Mouse (Mus musculus) frontal cortex, postnatal 36 days (tissue): ENCODE measurements around the gene Maml3.
A peak's percentile ranks its signal among the peaks of the same experiment; 100 is the strongest.

Experiments
- DNase-seq, 2 experiments: peaks; one replicate each; pipeline ENCODE4 v3.0.0; 2022; ENCODE audit warnings: low spot score in 2 of 2

Gene Maml3

GRCm38 (mm10) chr3:51670414-51671070 is 434.3 kb downstream of the Maml3 start:
- DNase-seq, result no peak

DNA sequence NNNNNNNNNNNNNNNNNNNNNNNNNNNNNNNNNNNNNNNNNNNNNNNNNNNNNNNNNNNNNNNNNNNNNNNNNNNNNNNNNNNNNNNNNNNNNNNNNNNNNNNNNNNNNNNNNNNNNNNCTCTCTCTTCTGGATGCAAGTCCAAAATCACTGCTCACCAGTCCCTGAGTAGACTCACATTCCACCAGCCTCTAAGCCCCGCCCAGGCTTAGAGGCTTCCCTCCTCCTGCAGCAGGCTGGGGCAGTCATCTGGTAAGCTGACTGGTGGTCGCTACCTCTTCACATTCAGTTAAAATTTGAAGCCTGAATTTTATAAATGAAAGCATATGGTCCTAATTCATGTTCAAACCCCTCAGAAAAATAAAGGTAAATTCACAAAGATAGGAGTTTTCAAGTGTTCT is 436.3 kb downstream of the Maml3 start:
- no peak for DNase-seq

DNA sequence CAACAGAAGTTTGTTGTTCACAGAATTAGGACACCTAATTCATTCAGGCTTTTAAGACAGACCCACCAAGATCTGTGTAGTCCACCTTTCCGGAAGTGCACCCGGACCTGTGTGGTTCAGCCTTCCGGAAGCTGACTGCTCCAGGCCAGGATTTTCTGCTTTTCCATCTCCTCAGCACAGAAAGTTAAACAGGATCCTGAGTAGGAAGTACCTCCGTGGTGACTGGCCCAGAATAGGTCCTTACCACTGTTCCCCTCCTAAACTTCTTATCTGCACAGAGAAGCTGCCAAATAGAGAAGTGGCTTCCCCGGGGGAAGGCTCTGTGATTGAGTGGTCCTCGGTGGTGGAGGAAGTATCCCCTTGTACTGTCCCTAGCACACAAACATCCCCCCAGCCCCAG is 442.3 kb downstream of the Maml3 start:
- DNase-seq, result no peak

DNA sequence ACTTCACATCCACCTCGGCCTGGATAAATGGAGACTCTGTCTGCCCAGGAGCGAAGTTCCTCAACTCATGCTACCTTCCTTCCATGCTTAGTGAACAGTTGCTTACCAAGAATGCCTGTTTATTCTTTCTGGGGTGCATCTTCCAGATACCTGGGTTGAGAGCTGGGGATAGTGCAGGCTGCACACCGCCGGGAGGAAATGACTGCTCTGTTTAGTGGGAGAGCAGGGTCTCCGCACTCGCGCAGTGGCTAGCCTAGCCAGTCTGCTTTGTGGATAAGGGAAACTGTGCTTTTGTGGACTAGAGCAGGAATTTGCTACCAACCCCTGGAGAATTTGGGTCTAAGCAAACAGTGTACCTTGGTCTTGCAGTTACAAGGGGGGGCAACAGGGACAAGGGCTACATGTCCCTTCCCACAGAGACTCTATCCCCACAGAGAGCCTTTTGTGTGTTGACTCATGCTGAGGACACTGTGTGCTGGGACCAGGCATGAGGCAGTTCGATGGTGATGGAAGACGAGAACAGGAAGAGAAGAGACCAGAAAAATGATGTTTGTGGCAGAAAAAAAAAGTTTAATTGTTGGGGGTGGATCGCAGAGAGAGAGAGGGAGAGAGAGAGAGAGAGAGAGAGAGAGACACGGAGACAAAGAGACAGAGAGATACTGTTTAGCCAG is 442.9 kb downstream of the Maml3 start:
- DNase-seq, result no peak

DNA sequence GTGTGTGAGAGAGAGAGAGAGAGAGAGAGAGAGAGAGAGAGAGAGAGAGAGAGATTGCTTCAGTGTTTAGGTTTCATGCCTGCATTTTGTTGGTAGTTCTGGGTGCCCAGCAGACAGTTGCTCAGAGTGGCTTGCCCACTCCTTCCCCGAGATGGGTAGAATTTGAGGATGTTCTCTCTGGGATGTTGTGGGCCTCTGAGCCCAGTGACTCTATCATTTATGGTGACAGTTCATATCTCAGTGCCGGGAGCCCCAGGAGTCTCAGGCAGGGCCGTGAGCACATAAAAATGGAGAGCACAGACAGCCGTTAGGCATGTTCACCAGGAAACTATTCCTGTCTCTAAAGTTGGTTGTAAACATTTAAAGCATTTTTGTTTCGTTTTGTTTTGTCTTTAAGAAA is 443.5 kb downstream of the Maml3 start:
- no peak for DNase-seq

DNA sequence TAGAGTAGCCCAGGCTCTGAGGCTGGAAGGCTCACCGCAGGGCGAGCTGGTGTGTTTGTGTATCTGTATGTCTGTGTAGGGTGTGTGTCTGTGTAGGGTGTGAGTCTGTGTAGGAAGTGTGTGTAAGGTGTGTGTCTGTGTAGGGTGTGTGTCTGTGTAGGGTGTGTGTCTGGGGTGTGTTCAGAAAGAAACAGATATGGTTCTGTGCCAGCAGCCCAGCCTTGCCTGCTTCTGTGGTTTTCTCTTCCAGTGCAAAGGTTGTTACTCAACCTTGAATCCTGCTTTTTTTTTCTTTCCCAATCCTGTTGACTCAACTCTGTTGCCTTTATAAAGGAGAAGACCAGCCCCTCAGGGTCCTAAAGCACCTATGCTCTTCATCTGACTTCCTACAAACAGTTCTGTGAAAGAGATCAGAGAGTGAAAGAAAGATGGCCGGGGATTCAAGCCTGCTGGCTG is 444.0 kb downstream of the Maml3 start:
- DNase-seq, result no peak

GRCm38 (mm10) chr3:51660060-51660459 is 444.8 kb downstream of the Maml3 start, which contains the start of gene Mgst2:
Gene Mgst2, plus strand, starts transcription at chr3:51660360.
- DNase-seq, result no peak

DNA sequence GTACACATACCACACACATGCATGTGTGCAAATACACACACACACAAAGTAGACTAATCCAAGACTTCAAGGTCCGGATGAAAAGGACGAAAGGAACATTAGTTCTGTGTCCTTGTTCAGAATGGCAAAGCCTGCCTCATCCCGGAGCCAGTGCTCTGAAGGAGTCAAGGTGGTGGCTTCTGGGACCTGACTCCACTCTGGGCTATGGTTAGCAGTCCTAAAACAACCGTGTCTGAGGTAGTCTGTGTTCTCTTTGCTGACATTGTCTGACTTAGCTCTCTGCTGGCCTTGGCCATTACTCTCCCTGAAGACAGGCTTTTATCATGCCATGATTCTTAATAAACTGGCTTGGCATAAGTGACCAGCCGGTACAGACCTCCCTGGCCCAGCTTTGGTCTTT is 445.5 kb downstream of the Maml3 start:
- DNase-seq, result no peak

- DNase-seq, result no peak
Measured at GRCm38 (mm10) chr3:51654303-51655055, 450.4 kb downstream of the Maml3 start.

- DNase-seq, result no peak
Measured at GRCm38 (mm10) chr3:51652701-51653100, 452.2 kb downstream of the Maml3 start.

GRCm38 (mm10) chr3:51652292-51652691 is 452.6 kb downstream of the Maml3 start:
- DNase-seq, result peak; percentile 74 to 84

- DNase-seq, result no peak
Measured at GRCm38 (mm10) chr3:51651149-51651548, 453.7 kb downstream of the Maml3 start.

- no peak for DNase-seq
Measured at GRCm38 (mm10) chr3:51649986-51650385, 454.9 kb downstream of the Maml3 start.

GRCm38 (mm10) chr3:51649426-51649825 is 455.4 kb downstream of the Maml3 start:
- no peak for DNase-seq

- DNase-seq, result peak; percentile 82 to 87
Measured at GRCm38 (mm10) chr3:51648037-51648664, 456.7 kb downstream of the Maml3 start.

- DNase-seq, result no peak
Measured at GRCm38 (mm10) chr3:51647356-51647755, 457.5 kb downstream of the Maml3 start.

GRCm38 (mm10) chr3:51646301-51646700 is 458.6 kb downstream of the Maml3 start:
- no peak for DNase-seq

- DNase-seq, result no peak
Measured at GRCm38 (mm10) chr3:51645484-51645883, 459.4 kb downstream of the Maml3 start.

DNA sequence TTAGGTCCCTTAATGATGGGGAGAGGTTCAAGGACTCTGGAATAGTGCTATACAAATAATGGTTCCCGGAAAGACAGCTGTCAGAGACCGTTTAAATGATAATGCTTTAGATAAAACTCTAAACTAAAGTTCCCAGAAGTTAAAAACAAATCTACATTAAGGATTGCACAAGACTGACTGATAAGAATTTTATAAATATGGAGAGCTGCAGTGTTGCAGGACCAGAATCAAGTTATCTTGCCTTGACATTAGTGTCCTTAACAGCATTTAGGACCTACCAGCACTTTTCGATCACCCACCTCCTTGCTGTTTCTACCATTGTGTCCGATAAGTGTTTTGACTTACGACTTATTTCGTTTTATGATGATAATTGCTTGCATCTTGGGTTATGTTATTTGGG is 466.6 kb downstream of the Maml3 start:
- no peak for DNase-seq

GRCm38 (mm10) chr3:51637326-51637725 is 467.6 kb downstream of the Maml3 start:
- no peak for DNase-seq

- DNase-seq, result no peak
Measured at GRCm38 (mm10) chr3:51636700-51637099, 468.2 kb downstream of the Maml3 start.

- no peak for DNase-seq
Measured at GRCm38 (mm10) chr3:51635960-51636359, 468.9 kb downstream of the Maml3 start.
